ENCODE assay signal across 13 mouse cellular contexts in genomic region chr12:55313901-55314300, GRCm38 (mm10). TPM values are rescaled to one million over a fixed set of nuclear protein-coding genes. Genes with fewer than 3 reads are reported as not detected.
A peak's percentile ranks its signal among the peaks of the same experiment; 100 is the strongest.
DNase-seq lines count a peak whose midpoint lies in the region; ATAC-seq and TF ChIP-seq lines count a peak whose summit lies in the region.
"Had no signal": no experiment of that assay in that cellular context is flagged by ENCODE, and none has a peak within 500 bp of the region (broad histone marks: within the 10 kb centered on the region; RNA-seq: fewer than 3 reads in every experiment).

No protein-coding gene starts in this region.

- no peak overlapping the region for H3K4me3 ChIP-seq in heart, embryonic 10.5 days
- no peak overlapping the region for H3K4me3 ChIP-seq in thymus, adult 2 months (ENCODE audit: control insufficient read depth, insufficient read depth, low read length)
- H3K4me3 ChIP-seq in embryonic fibroblast, embryonic 13.5 days (ENCODE audit: insufficient read depth, low read length), result no peak overlapping the region
- H3K4me3 ChIP-seq: heart, embryonic 12.5 days; stomach, embryonic 15.5 days had no signal

- no peaks in the 10 kb centered on the region for H3K4me1 ChIP-seq in heart, embryonic 10.5 days
- H3K4me1 ChIP-seq in thymus, adult 2 months (replicated peaks; ENCODE audit: control insufficient read depth, insufficient read depth, low read length), result no peaks in the 10 kb centered on the region
- no peaks in the 10 kb centered on the region for H3K4me1 ChIP-seq in embryonic fibroblast, embryonic 13.5 days (ENCODE audit: control insufficient read depth, insufficient read depth, low read length)
- H3K4me1 ChIP-seq: heart, embryonic 12.5 days; stomach, embryonic 15.5 days had no signal

- TF ChIP-seq POLR2A in thymus, adult 2 months (IDR thresholded peaks at IDR 0.05; ENCODE audit: control insufficient read depth, extremely low read depth, insufficient read depth, low read length, poor library complexity), result no peak
- TF ChIP-seq POLR2A in embryonic fibroblast, embryonic 13.5 days (IDR thresholded peaks at IDR 0.05; ENCODE audit: low read depth, low read length), result no peak

- H3K36me3 ChIP-seq in heart, embryonic 10.5 days, result peaks cover 23% of the 10 kb centered on the region
- no peaks in the 10 kb centered on the region for H3K36me3 ChIP-seq in thymus, adult 2 months (ENCODE audit: control insufficient read depth, insufficient read depth, low read length)
- H3K36me3 ChIP-seq: stomach, embryonic 15.5 days had no signal

- DNase-seq in heart, embryonic 10.5 days (ENCODE audit: low spot score), result peak; percentile 33
- no peak for DNase-seq in heart, adult 18-20 months
- peak; percentile 21 for DNase-seq in thymus, adult 2 months
- DNase-seq in thymus, adult 18-20 months, result no peak
- DNase-seq in urinary bladder, postnatal 14 days (ENCODE audit: low spot score), result no peak
- DNase-seq: cerebellum, postnatal 14 days; kidney, adult 9 months; right cerebral cortex, postnatal 4 days had no signal

- no peak for ATAC-seq in cerebellum, adult (ENCODE audit: insufficient number of reproducible peaks, low FRiP score, low TSS enrichment)
- no peak for ATAC-seq in erythroid progenitor cell, adult 5-6 weeks (replicated peaks; ENCODE audit: low FRiP score, poor library complexity, severe bottlenecking)

- no peaks in the 10 kb centered on the region for H3K27me3 ChIP-seq in heart, embryonic 10.5 days (ENCODE audit: insufficient read depth, poor library complexity, severe bottlenecking)
- H3K27me3 ChIP-seq in thymus, adult 2 months (ENCODE audit: control insufficient read depth, insufficient read depth, low read length), result no peaks in the 10 kb centered on the region
- H3K27me3 ChIP-seq: heart, embryonic 12.5 days; stomach, embryonic 15.5 days had no signal

- no peak for TF ChIP-seq CTCF in thymus, adult 2 months (IDR thresholded peaks at IDR 0.05; ENCODE audit: borderline replicate concordance, control insufficient read depth, extremely low read depth, insufficient read depth, low read length, poor library complexity)
- TF ChIP-seq CTCF in embryonic fibroblast, embryonic 13.5 days (IDR thresholded peaks at IDR 0.05; ENCODE audit: borderline replicate concordance, insufficient read depth, low read length), result peak; percentile 45; the same call in 1 of the 2 replicates

- WGBS in heart, embryonic 10.5 days, result 86% methylated on average over 5 of the region's 5 CpGs
- WGBS in thymus, adult 2 months, result 94% methylated on average over 5 of the region's 5 CpGs

- H3K27ac ChIP-seq in heart, embryonic 10.5 days, result no peak overlapping the region
- no peak overlapping the region for H3K27ac ChIP-seq in thymus, adult 2 months (ENCODE audit: control insufficient read depth, insufficient read depth, low read length)
- no peak overlapping the region for H3K27ac ChIP-seq in embryonic fibroblast, embryonic 13.5 days (ENCODE audit: insufficient read depth, low read length)
- H3K27ac ChIP-seq: stomach, embryonic 15.5 days had no signal

- no peaks in the 10 kb centered on the region for H3K9me3 ChIP-seq in heart, embryonic 10.5 days
- H3K9me3 ChIP-seq: heart, embryonic 12.5 days; stomach, embryonic 15.5 days had no signal

RNA-seq across cellular contexts. Expression of gene Ppp2r3c, which starts 11.1 kb away (rescaled TPM):
- polyA plus RNA-seq in heart, embryonic 10.5 days (2016; fragmentation: Nextera tagmentation; extraction: Ambion mirVana), result 11.0 and 14.2 TPM in 2 replicates
- total RNA-seq in heart, adult 18-20 months (2021), result 10 to 100 TPM in 1 of 2 experiments, 1 to 10 TPM in 1; 8.4 to 10.3 TPM
- 3.6 and 3.9 TPM in 2 replicates for polyA plus RNA-seq in thymus, adult 2 months (2012; rRNA removed)
- 27.2 and 31.0 TPM in 2 replicates for polyA plus RNA-seq in embryonic fibroblast, embryonic 13.5 days (2011; ENCODE audit: insufficient read length, low read depth, missing spikeins)
- 19.8 and 25.6 TPM in 2 replicates for total RNA-seq in erythroid progenitor cell, adult 5-6 weeks (2015; ENCODE audit: low replicate concordance)
- 19.5 and 20.6 TPM in 2 replicates for total RNA-seq in erythroid progenitor cell, adult 5-6 weeks (2017; ENCODE audit: low replicate concordance)

RNA-seq across cellular contexts. Expression of gene 1110008L16Rik, which starts 14.5 kb away (rescaled TPM):
- 13.3 and 14.2 TPM in 2 replicates for polyA plus RNA-seq in heart, embryonic 10.5 days (2016; fragmentation: Nextera tagmentation; extraction: Ambion mirVana)
- 10 to 100 TPM in 1 of 2 experiments, 1 to 10 TPM in 1; 9.6 to 10.7 TPM for total RNA-seq in heart, adult 18-20 months (2021)
- 6.1 and 6.7 TPM in 2 replicates for polyA plus RNA-seq in thymus, adult 2 months (2012; rRNA removed)
- 8.2 and 10.2 TPM in 2 replicates for polyA plus RNA-seq in embryonic fibroblast, embryonic 13.5 days (2011; ENCODE audit: insufficient read length, low read depth, missing spikeins)
- total RNA-seq in erythroid progenitor cell, adult 5-6 weeks (2015; ENCODE audit: low replicate concordance), result 10.8 and 13.4 TPM in 2 replicates
- 3.3 and 5.3 TPM in 2 replicates for total RNA-seq in erythroid progenitor cell, adult 5-6 weeks (2017; ENCODE audit: low replicate concordance)

Comparison
In these comparisons a context has a peak if more than half of its experiments do, and no peak if none do; other contexts are left out.
1. DNase-seq: peak in heart, embryonic 10.5 days (single experiment) and thymus, adult 2 months (single experiment); none in heart, adult 18-20 months (0 of 2), thymus, adult 18-20 months (0 of 2) and urinary bladder, postnatal 14 days (single experiment).